Mouse (Mus musculus): ENCODE results near the gene Rsl1d1.

Rsl1d1 gene

DNA sequence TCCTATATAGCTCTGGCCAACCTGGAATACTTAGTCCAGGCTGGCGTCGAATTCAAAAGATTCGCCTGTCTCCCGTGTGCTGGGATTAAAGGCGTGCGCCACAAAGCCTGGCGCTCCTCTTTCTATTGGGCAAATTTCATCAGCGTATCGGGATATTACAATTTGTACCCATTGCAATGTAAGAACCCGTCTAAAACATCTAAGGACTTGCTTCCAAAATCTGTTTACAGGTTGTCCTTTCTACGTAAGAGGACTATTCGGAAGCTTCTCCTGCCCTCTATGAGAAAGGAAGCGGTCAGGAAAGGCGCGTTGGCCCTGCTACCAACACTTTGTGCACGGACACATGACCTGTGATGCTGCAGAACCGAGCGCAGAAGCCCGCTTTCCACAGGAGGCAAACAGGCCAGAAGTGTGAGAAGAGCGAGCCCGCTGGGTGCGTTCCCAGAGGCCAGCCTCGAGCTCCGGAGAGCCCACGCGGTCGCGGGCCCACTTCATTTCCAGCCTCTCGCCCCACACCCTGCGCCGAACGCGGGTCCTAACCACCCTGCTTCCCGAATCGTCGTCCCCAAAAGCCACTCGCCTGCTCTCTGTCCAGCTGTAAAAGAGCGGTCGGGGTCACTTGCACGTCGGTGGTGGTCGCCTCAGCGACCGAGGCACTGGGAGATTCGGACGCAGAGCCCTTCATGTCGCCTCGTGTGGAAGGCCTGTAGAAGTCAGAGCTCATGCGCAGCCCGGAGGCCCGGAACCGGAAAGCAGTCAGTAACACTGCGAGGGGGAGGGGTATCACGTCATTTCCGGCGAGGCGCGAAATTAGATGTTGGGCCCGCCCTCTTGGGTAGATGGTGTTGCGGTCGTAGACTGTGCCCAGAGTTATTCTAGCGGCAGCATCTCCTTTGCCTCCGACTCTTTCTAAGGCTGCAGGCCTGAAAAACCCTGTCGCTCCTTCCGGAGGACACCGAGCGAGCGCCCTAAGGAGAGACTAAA, at the start of gene Rsl1d1:
TSS of gene Rsl1d1 (minus strand) at position 761 of the 984 bp plus-strand sequence.
- DNase-seq (ENCODE audit: low spot score in 2 of 2), result peak; percentile 87 to 89

DNA sequence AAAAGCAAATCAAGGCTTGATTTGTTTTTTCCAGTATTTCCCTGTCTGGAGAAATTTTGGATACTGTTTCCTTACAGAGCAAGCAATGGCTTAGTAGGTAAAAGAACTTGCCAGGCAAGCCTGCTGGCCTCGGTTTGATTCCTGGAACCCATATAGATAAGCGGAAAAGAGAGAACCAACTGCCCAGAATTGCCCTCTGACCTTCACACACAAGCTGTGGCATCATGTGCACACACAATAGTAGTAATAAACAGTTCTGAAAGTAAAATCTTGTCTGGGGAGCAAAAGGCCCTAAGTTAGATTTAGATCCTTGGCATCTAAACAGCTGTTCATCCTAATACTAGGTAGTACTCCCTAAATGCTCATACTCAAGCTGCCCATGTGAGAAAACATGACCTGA, 44.7 kb upstream of the Rsl1d1 start:
- no peak for DNase-seq (ENCODE audit: low spot score in 2 of 2)

DNA sequence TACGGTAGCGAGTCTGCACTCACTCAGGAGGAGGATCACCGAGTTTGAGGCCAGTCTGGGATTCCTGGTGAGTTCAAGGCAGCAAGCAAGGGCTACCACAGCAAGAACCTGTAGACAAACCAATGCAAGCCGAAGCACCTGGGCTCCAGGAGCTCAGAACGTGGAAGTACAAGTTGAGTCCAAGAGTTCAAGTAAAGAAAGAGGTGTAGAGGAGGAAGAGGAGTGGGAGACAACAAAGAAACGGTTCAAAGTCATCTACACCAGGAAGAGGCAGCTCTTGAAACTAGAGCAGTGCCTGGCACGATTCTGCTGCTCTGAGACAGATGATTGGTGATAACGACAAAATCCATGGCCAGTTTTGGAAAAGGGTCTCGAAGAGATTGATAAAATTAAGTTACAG, 42.6 kb upstream of the Rsl1d1 start:
- no peak for DNase-seq (ENCODE audit: low spot score in 2 of 2)

DNA sequence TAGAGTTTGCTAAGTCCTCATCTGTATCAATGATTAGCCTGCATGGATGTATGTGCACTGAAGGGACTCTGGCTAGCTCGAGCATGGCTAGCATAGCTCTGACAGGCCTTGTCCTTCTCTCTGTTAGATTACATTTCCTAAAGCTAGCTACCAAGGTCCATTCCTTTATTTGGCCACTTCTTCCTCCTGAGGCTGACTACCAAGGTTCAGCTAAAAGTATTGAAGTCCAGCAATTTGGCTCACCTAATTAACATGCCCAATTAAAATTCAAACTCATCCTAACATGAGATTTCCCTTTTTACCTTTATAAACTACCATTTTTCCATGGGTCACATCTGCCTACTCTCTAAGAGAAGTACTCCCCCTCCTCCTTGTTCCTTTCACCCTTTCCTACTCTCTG, 39.3 kb upstream of the Rsl1d1 start:
- no peak for DNase-seq (ENCODE audit: low spot score in 2 of 2)

DNA sequence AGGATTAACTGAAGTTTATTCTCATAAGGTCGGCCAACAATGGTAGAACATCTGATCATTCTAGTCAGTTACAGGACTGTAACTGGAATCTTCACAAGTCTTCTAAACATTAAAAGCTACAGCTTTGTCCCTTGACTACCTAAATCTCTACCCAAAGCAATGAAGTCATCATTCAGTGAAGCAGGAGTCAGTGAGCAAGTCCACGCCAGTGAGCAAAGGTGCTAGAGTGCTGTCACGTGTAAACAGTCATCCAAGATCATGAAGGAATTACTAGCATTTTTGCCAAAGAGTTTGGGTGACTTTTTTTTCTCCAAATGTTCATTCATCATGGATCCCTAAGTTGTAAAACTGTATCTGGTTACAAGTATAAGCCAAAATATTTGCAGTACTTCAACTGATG, 14.7 kb upstream of the Rsl1d1 start:
- no peak for DNase-seq (ENCODE audit: low spot score in 2 of 2)

DNA sequence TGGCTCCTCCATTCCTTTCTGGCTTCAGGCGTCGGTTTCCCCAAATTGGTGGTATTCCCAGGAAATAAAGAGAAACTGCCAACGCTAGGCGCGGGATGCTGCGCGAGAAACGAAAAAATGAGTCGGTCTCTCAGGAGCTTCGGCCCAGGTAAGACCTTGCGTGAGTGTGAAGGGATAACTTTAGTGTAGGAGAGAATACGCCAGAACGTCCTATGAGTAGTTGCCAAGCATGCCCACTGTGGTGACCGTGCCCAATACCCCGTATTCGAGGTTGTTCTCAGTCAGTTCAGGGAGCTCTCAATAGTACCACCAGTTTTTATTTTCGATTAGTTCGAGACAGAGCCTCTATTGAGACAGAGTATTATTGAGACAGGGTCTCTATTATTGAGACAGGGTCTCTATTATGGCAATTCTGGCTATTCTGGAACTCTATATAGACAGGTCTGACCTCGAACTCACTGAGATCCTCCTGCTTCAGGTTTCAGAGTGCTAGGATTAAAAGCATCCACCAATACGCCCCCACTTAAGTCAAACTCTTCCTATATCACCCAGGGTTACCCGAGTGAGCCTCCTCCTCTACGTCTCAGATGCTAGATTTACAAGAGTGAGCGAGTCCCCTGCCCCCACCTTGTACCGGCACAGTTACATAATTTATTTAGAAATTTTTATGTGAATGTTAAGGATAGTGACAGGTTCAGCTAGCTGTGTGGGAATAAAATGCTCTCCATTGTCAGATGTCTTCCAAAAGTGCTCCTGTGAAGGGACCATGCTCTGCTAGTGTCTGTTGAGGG, 664 bp upstream of the Rsl1d1 start:
- peak in 1 of 2 experiments; percentile 4 for DNase-seq (ENCODE audit: low spot score in 2 of 2)

DNA sequence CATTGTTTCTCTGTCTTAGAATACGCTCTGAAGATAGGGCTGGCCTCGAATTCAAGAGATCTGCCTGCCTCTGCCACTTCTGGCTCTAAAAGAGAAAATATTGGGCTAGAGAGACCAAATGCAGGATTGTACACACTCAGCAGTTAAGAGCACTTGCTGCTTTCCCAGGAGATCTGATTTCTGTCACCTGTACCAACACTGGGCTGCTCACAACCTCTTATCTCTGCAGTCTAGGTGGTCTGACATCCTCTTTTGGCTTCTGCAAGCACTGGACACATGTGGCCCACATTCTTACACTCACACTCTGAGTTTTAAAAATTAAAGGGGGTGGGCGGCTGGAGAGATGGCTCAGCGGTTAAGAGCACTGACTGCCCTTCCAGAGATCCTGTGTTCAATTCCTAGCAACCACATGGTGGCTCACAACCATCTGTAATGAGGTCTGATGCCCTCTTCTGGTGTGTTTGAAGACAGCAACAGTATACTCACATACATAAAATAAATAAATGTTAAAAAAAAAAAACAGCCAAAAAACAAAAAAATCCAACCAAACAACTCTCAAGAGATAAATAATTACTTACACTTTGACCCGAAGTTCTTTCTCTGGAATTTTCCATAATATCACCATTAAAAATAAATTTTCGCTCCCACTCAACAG, 1.3 kb downstream of the Rsl1d1 start:
- DNase-seq (ENCODE audit: low spot score in 2 of 2), result no peak

DNA sequence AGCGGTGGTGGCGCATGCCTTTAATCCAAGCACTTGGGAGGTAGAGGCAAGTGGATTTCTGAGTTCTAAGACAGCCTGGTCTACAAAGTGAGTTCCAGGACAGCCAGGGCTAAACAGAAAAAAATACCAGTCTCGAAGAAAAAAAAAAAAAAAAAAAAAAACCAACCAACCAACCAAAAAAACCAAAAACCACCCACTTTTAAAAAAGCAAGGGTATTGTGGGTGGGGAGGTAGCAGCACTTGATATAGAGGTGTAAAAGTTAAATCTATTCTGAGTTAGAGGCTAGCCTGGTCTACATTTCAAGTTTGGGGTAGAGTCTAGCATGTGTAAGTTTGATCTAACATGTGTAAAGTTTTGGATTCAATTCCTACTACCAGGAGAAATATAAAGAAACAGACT, 2.9 kb downstream of the Rsl1d1 start:
- no peak for DNase-seq (ENCODE audit: low spot score in 2 of 2)

DNA sequence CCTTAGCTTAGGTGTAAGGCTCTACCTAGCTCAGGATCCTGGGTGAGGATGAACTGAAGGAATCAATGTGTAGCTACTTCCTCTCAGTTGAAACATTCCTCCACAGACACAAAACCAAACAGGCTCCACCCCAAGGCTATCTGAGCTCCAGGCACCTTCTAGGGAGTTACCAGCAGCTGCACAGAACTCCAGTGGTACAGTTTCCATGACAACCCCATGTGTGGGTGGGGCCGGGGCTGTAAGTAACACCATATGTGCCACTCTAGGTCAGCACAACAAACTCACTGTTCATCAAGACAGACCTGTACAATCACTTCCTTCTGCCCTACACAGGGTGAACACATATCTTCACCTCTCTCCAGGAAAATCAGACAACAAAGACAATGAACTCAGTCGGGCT, 4.7 kb downstream of the Rsl1d1 start:
- no peak for DNase-seq (ENCODE audit: low spot score in 2 of 2)

DNA sequence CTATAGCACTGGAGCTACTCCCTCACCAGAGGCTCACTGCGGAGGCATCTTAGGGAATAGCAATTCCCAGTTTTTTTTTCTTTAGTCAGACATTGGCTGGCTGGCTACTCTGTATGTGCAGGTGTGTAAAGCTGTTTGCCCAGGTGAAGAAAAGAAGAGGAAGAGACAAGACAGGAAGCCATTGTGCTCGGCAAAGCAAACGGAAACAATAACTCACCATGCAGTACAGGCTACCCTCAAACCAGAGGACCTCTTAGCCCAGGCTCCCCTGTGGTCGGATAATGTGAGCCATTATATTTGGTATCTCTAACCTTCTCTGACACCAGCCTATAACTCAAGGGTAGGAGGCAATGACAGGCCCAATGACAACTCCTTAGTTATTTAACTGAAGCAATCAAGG, 6.1 kb downstream of the Rsl1d1 start:
- DNase-seq (ENCODE audit: low spot score in 2 of 2), result no peak

DNA sequence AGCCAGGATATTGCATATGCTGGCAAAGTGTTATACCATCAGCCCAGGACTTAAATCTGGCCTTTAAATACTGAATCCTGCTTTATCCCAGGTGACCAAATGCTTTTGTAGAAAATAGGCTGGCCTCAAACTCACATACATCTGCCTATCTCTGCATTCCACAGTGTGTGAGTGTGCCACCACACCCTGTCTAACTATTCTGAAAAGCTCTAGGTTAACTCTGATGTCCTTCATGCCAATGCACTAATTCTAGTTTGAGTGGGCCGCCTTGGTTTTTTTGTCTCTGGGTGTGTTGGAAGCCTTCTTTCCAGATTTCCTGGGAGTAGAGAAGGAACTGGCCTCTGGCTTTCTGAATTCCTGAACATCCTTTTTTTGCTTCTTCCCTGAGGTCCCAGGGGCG, 9.9 kb downstream of the Rsl1d1 start:
- DNase-seq (ENCODE audit: low spot score in 2 of 2), result no peak

DNA sequence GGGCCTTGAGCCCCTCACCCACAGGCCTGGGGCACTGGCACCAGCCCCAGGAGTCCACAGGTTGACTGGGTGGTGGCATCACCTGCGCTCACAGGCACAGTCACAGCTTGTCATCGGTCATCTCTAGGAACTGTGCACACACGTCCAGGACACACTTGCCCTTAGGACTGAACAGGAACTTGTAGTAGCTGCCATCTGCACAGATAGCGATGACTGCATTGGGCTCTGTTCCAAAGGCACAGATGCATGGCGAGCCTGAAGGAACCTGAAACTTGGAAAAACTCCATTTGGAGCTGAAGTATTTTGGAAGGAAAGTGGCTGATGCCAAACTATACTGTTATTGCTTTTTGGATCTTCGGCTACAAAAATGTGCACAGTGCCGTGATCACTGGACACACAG, 13.0 kb downstream of the Rsl1d1 start:
- DNase-seq (ENCODE audit: low spot score in 2 of 2), result no peak

DNA sequence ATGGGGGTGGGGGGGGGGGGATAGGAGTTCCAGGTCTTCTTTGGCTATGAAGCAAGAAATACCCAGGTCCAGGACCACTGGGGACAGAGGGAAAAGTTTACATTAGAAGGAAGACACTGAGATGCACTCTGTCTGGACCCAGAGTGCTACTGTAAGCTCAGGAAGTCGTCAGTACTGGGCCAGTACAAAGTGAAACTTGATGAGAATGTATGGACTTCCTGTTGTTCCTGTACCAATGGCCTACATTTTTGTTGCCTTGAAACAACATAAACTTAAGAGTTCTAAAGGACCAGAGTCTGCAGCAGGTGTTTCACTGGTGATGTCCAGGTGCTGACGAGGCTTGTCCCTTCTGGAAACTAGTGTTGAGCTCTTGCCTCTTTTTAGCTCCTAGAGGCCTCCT, 25.7 kb downstream of the Rsl1d1 start:
- no peak for DNase-seq (ENCODE audit: low spot score in 2 of 2)

DNA sequence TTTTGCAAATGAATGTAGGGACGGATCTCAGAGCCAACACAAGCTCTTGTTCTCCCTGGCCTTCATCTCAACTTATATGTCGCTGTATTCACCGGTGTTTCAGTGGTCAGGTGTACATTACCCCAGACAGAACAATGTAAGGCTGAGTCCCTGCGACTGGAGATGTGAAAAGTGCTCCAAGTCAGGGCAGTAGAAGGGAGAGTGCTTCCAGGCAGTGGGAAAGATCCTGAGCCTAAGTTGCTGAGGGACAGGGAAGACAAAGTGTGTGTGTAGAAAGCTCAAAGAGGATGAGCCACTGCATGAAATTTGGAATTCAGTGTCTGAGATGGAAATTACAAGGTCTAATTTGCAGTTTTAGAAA, 26.3 kb downstream of the Rsl1d1 start:
- DNase-seq (ENCODE audit: low spot score in 2 of 2), result no peak

DNA sequence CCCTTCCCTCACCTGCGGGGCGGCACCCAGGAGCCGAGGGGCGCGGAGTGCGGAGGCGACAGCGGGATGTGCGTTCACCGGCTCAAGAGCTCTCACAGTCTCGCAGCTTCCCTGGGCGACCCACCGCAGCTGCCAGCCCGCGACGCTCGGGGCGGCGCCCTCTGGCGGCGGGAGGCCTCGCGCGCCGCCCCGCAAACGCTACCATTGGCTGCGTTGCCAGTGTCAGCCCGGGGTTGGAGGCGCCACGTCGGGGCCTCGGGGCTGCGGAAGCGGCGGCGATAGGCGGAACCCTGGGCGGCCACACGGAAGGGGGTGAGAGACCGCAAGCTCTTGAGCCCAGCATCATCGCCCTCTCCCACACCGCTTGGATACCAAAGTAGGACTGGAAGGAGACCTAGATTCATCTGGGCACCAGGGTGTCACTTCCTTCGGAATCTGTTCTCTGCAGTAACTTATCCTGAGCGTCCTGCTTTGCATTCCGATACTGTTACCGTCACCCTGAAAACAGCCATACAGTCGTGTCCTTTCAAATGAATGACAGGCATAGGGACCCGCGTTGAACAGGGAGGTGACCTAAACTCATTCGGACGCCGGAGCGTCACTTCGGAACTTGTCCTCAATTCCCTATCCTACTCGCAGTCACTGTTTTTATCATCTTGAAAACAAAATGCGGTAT, 26.8 kb downstream of the Rsl1d1 start, which contains the start of gene Zc3h7a:
TSS of gene Zc3h7a (minus strand) at position 186 of the 676 bp plus-strand sequence.
- peak; percentile 84 to 90 for DNase-seq (ENCODE audit: low spot score in 2 of 2)

DNA sequence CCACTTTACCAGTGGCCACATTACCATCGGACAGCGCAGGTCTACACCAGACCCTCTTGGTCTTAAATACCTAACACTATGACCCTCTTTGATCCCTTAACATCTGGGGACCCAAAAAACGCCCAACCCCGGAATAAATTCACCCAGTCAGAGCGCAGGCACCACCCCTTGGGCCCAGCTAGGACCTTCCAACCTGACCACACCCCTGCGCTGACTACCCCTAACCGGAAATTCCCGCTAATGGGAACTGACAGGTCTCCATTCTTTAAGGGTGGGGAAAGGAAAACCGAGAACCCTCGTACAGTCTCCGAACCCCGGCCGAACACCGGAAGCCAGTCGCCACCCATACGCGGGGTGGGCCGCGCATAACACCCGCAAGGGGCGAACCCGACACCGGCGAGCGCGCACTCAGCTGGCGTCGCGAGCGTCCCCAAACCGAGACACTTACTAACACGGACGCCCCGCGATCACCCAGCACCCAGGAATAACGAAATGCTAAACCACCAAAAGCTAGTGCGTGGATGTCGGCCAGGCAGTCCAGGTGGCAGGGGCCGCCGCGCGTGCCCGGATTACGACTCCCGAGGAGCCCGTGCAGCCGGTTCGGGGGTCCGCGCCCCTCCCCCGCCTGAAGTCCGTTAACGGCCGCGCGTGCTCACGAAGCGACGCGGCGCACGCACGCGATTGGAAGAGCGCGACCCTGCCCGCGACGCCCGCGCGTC, 27.5 kb downstream of the Rsl1d1 start:
- DNase-seq (ENCODE audit: low spot score in 2 of 2), result peak in 1 of 2 experiments; percentile 47

DNA sequence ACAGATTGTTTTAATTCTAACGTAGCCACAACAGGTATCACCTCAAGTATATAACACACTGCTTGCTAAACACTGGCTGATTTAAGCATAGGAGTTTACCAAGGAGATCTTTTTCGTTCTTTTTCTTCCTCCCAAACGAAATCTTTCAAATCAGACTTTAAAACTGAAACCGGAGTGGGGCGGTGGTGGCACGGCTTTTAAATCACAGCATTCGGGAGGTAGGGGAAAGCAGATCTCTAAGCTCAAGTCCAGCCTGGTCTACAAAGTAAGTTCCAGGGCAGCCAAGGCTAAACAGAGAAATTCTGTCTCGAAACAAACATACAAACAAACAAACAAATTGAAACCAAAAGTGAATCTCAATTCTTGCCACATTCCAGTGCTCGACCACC, 28.0 kb downstream of the Rsl1d1 start:
- DNase-seq (ENCODE audit: low spot score in 2 of 2), result no peak

DNA sequence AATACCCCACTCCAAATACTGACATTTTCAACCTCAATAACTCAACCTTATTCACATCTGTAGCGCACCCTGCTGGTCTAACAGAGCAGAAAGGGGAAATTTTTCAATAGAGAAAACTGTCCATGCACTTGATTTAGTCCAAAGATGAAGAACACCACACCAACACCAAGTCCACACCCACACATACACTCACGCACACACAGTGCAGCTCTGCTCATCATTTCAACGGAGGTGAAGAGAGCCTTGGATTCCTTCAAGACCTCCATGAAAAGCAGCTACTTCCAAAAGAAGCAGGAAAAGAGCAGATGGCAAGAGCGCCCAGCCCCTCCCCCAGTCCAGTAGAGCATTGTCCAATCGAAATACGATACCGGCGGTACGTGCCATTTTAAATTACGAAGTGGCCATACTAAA, 28.5 kb downstream of the Rsl1d1 start:
- peak; percentile 19 to 65 for DNase-seq (ENCODE audit: low spot score in 2 of 2)

DNA sequence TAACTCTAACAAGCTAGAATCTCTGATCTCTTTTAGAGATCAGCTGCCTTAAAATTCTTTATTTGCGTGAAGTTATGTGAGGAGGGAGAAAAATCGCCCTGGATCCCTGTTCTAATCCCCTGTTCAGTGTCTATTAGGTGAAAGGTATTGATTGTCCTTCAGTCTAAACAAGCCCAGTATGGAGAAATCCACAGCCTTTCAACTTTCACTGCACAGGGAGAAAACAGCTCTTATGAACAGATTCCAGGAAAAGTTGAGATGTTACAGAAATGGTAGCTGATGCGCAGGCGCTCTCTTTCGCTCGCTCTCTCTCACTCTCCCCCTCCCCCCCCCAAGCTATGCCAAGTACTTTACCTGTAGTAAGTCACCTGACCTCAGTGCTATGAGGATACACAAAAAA, 31.5 kb downstream of the Rsl1d1 start:
- DNase-seq (ENCODE audit: low spot score in 2 of 2), result no peak

DNA sequence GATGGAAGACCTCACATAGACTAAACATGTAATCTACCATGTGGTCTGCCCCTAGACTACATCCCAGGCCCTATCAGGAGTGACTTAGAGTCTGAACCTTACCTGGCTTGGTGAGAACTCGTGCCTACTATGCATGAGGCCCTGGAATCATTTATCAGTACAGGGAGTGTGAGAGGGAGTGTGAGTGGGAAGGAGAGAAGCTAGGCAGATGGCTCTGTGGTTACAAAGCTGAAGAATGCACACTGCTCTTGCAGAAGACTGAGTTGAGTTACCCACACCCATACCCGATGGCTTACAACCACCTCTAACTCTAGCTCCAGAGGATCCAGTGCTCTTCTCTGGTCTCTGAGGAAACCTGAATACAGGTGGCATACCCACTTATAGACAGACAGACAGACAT, 36.7 kb downstream of the Rsl1d1 start:
- no peak for DNase-seq (ENCODE audit: low spot score in 2 of 2)

DNA sequence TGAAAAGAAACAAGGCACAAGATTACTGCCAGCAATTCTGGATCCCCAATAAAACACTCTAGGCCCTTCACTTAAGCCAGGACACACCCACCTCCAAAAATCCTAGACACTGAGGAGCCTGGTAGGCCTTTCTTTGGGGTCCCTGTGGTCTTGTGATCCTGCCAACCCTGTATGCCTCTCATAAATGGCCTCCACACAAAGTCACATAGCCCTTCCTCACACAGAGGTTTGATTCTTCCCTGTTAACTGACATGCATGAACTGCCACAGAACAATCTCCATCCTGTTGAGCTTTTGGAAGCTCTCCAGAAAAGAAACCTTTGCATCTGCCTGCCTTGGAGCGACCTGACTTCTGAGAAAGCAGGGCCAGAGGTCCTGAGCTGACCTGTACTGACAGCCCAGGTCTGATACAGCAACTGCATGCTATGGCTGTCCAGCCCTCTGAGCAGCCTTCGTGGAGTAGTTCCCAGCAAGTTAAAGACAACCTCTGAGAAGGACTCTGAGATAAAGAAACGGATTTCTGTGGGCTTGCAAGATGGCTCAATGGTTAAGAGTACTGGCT, 38.4 kb downstream of the Rsl1d1 start:
- no peak for DNase-seq (ENCODE audit: low spot score in 2 of 2)
